8 mouse cellular contexts compared by ENCODE assay signal in genomic region chr8:18388353-18388752, GRCm38 (mm10).
DNase-seq lines count a peak whose midpoint lies in the region; ATAC-seq and TF ChIP-seq lines count a peak whose summit lies in the region.

No protein-coding gene starts in this region.

- H3K4me2 ChIP-seq in midbrain, postnatal 0 days (ENCODE audit: low read depth, low read length, poor library complexity, severe bottlenecking) = no peak overlapping the region

- intact Hi-C loops in heart, postnatal 10 days (cut with DNase I) = no loop called here

- no peak overlapping the region for H3K27ac ChIP-seq in midbrain, postnatal 0 days (ENCODE audit: low read depth, low read length)

- H3K9me3 ChIP-seq in midbrain, postnatal 0 days (ENCODE audit: low read length) = no peaks in the 10 kb centered on the region

- H3K4me3 ChIP-seq in midbrain, postnatal 0 days (ENCODE audit: low read depth, low read length) = no peak overlapping the region

- TF ChIP-seq CTCF in midbrain, postnatal 0 days (IDR thresholded peaks at IDR 0.05) = peak; percentile 74

- H3K4me1 ChIP-seq in midbrain, postnatal 0 days (ENCODE audit: insufficient read depth, low read length) = no peaks in the 10 kb centered on the region

- H3K36me3 ChIP-seq in midbrain, postnatal 0 days (ENCODE audit: insufficient read depth, low read length) = no peaks in the 10 kb centered on the region

- H3K27me3 ChIP-seq in midbrain, postnatal 0 days (ENCODE audit: insufficient read depth, low read length) = no peaks in the 10 kb centered on the region

- peak; percentile 58; the same call in 1 of the 2 replicates for ATAC-seq in midbrain, postnatal 0 days (ENCODE audit: low FRiP score)
- ATAC-seq in inflammation-experienced regulatory T-cells, adult 6 months = no peak

- 6% methylated on average over 5 of the region's 5 CpGs for WGBS in midbrain, postnatal 0 days

- H3K9ac ChIP-seq in midbrain, postnatal 0 days (replicated peaks; ENCODE audit: low read length, poor library complexity, severe bottlenecking) = no peak overlapping the region

- DNase-seq in heart, postnatal 10 days = peak; percentile 4 to 26
- no peak for DNase-seq in heart, adult 11 months
- DNase-seq in ES-CJ7 (ENCODE audit: low read depth, low spot score) = peak; percentile 75
- peak; percentile 5 for DNase-seq in cerebellum, adult 9-11 months
- DNase-seq in frontal cortex, postnatal 10 days (ENCODE audit: low spot score in 2 of 2) = peak; percentile 5 to 34
- DNase-seq in layer of hippocampus, postnatal 25 days (ENCODE audit: extremely low spot score in 1 of 2, low spot score in 1 of 2) = peak; percentile 37 to 74
- DNase-seq in midbrain, postnatal 0 days (ENCODE audit: low spot score) = peak; percentile 65
